24 mouse cellular contexts compared by ENCODE assay signal in genomic region chr11:97506331-97506730, GRCm38 (mm10). TPM values are rescaled to one million over a fixed set of nuclear protein-coding genes. Genes with fewer than 3 reads are reported as not detected.
DNase-seq lines count a peak whose midpoint lies in the region; ATAC-seq and TF ChIP-seq lines count a peak whose summit lies in the region.
"Had no signal": no experiment of that assay in that cellular context is flagged by ENCODE, and none has a peak within 500 bp of the region (broad histone marks: within the 10 kb centered on the region; RNA-seq: fewer than 3 reads in every experiment).

No protein-coding gene starts in this region.

- H3K4me2 ChIP-seq in stomach, postnatal 0 days (replicated peaks; ENCODE audit: low read depth): no peak overlapping the region
- H3K4me2 ChIP-seq: embryonic facial prominence, embryonic 15.5 days; hindbrain, embryonic 14.5 days; lung, embryonic 15.5 days had no signal

- peak; percentile 47; the same call in 1 of the 2 replicates for TF ChIP-seq CTCF in cerebellum, adult 2 months (IDR thresholded peaks at IDR 0.05; ENCODE audit: borderline replicate concordance, insufficient read depth, low read depth, low read length)
- TF ChIP-seq CTCF in left cerebral cortex, adult 2 months (IDR thresholded peaks at IDR 0.05): peak; percentile 29
- TF ChIP-seq CTCF in stomach, postnatal 0 days (IDR thresholded peaks at IDR 0.05; ENCODE audit: low read depth): peak; percentile 38

- ATAC-seq in stomach, postnatal 0 days (ENCODE audit: low FRiP score, low TSS enrichment): no peak

- H3K27ac ChIP-seq in cerebellum, adult 2 months (ENCODE audit: insufficient read depth, low read length): no peak overlapping the region
- H3K27ac ChIP-seq in left cerebral cortex, adult 2 months: no peak overlapping the region
- H3K27ac ChIP-seq in stomach, postnatal 0 days (replicated peaks): no peak overlapping the region
- H3K27ac ChIP-seq: embryonic facial prominence, embryonic 15.5 days; forebrain, embryonic 10.5 days; hindbrain, embryonic 14.5 days; lung, embryonic 15.5 days; macrophage had no signal

- 0 out of 2 replicates have a peak, but pooled peaks cover 2% of the 10 kb centered on the region for H3K36me3 ChIP-seq in stomach, postnatal 0 days (ENCODE audit: control insufficient read depth, insufficient read depth, low read length)
- H3K36me3 ChIP-seq: lung, embryonic 15.5 days had no signal

- intact Hi-C loops in left cerebral cortex, adult 2 months (cut with DNase I): no loop called here
- intact Hi-C loops in left cerebral cortex, postnatal 36 days (cut with DNase I): no loop called here
- intact Hi-C loops in heart, postnatal 14 days (cut with DNase I): no loop called here

- H3K4me1 ChIP-seq in cerebellum, adult 2 months (ENCODE audit: control insufficient read depth, insufficient read depth, low read length): peaks cover 14% of the 10 kb centered on the region
- H3K4me1 ChIP-seq in stomach, postnatal 0 days (replicated peaks; ENCODE audit: control insufficient read depth, insufficient read depth): no peaks in the 10 kb centered on the region

- H3K4me3 ChIP-seq in cerebellum, adult 2 months (replicated peaks; ENCODE audit: insufficient read depth, low read depth, low read length): no peak overlapping the region
- no peak overlapping the region for H3K4me3 ChIP-seq in left cerebral cortex, adult 2 months
- no peak overlapping the region for H3K4me3 ChIP-seq in stomach, postnatal 0 days (ENCODE audit: low read depth, low read length)
- H3K4me3 ChIP-seq: embryonic facial prominence, embryonic 15.5 days; forebrain, embryonic 10.5 days; lung, embryonic 15.5 days had no signal

- peak in 1 of 2 experiments; percentile 49 for DNase-seq in cerebellum, adult 2 months
- DNase-seq in cerebellum, adult 8-10 months: no peak
- no peak for DNase-seq in left cerebral cortex, adult 2 months (ENCODE audit: extremely low spot score in 1 of 2, low spot score in 2 of 2)
- DNase-seq in left cerebral cortex, postnatal 36 days (ENCODE audit: low spot score in 2 of 2): no peak
- peak; percentile 11 for DNase-seq in NIH3T3 (ENCODE audit: low read depth)
- no peak for DNase-seq in stomach, postnatal 0 days (ENCODE audit: low spot score)
- DNase-seq in heart, postnatal 14 days: no peak
- DNase-seq: adrenal gland, postnatal 10 days; embryo, embryonic 11 days; gastrocnemius, postnatal 25 days; kidney, adult 2 months; midbrain, embryonic 14.5 days; retina, postnatal 1 day; thymus, postnatal 36 days had no signal

- H3K9ac ChIP-seq in stomach, postnatal 0 days (ENCODE audit: low read length): no peak overlapping the region
- H3K9ac ChIP-seq: embryonic facial prominence, embryonic 15.5 days; hindbrain, embryonic 14.5 days; lung, embryonic 15.5 days had no signal

- H3K9me3 ChIP-seq in stomach, postnatal 0 days (ENCODE audit: control insufficient read depth, low read length): no peaks in the 10 kb centered on the region
- H3K9me3 ChIP-seq: embryonic facial prominence, embryonic 15.5 days; forebrain, embryonic 10.5 days; G1E; lung, embryonic 15.5 days had no signal

- no peaks in the 10 kb centered on the region for H3K27me3 ChIP-seq in cerebellum, adult 2 months (ENCODE audit: control insufficient read depth, insufficient read depth, low read length)
- no peaks in the 10 kb centered on the region for H3K27me3 ChIP-seq in stomach, postnatal 0 days (ENCODE audit: control insufficient read depth, insufficient read depth, low read length)
- H3K27me3 ChIP-seq: embryonic facial prominence, embryonic 15.5 days had no signal

- TF ChIP-seq EP300 in stomach, postnatal 0 days (optimal IDR thresholded peaks at IDR 0.05): no peak

- WGBS in cerebellum, adult 2 months: 19% methylated on average over 8 of the region's 8 CpGs
- 52% methylated on average over 8 of the region's 8 CpGs for WGBS in stomach, postnatal 0 days

- TF ChIP-seq POLR2A in cerebellum, adult 2 months (IDR thresholded peaks at IDR 0.05; ENCODE audit: borderline replicate concordance, insufficient read depth, low read length): no peak

RNA-seq across cellular contexts. Expression of gene 4933428G20Rik, which starts 6.2 kb away (rescaled TPM):
- not detected in 2 replicates for polyA plus RNA-seq in cerebellum, adult 2 months (2012; rRNA removed)
- total RNA-seq in left cerebral cortex, adult 2 months (2021): not detected
- under 1 TPM; 0.22 to 0.48 TPM for total RNA-seq in left cerebral cortex, postnatal 36 days (2021)
- polyA plus RNA-seq in stomach, postnatal 0 days (2015; fragmentation: Nextera tagmentation; extraction: Ambion mirVana): 0.16 and 0.25 TPM in 2 replicates
- not detected for total RNA-seq in heart, postnatal 14 days (2021)
- total RNA-seq: G1E; gastrocnemius, postnatal 25 days; heart, postnatal 25 days; layer of hippocampus, postnatal 14 days; left cerebral cortex, postnatal 25 days; liver, adult 2 months had no signal
- polyA plus RNA-seq: G1E; kidney, adult 2 months; liver, adult 2 months; macrophage; midbrain, embryonic 14.5 days had no signal
